Mouse (Mus musculus): Measurements from ENCODE around the gene Tmem252. TPM values are rescaled to one million over a fixed set of nuclear protein-coding genes. Genes with fewer than 3 reads are reported as not detected.
"Not testable (repeated sequence)": the region's sequence is repeated elsewhere in the genome, so short reads cannot be mapped to it uniquely, and the experiment has no call there.

Tmem252 gene
- total RNA-seq, 2 experiments from 2014 or later: 0.08 TPM

DNA sequence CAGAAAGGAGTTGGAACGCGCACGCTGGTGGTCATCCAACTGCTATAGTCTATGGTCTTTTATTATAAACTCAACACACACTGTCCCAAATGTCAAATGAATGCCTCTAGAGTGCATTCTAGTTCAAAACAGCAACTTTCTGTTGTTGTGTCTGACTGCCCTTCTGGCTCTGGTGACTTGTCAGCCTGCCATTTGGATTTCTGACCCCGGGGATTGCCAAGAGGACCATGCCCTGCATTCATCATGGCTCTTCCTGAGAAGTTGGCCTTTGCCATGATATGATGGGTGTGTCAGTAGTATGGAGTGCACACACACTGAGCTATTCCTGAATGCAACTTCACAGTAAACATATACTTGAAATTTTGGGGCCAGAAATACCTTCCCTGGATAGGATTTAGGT lies 15.7 kb downstream of the Tmem252 start:
- no peak overlapping the region for H3K4me3 ChIP-seq
- no peak overlapping the region for H3K27ac ChIP-seq
- no peak for TF ChIP-seq CTCF (IDR thresholded peaks at IDR 0.05)
- no peak for DNase-seq
- intact Hi-C loops (cut with DNase I): no loop called here

DNA sequence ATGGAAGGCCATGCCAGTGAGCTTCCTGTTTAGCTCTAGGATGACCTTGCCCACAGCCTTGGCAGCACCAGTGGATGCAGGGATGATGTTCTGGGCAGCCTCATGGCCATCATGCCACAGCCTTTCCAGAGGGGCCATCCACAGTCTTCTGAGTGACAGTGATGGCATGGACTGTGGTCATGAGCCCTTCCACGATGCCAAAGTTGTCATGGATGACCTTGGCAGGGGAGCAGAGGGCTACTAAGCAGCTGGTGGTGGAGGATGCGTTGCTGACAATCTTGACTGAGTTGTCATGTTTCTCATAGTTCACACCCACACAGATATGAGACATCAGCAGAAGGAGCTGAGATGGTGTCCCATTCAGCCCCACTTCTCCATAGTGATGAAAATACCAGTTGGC lies 18.9 kb downstream of the Tmem252 start:
- Histone ChIP-seq H3K27ac (no peak overlapping the region), H3K4me3 (no peak overlapping the region)
- intact Hi-C loops (cut with DNase I): no loop called here
- no peak for DNase-seq
- no peak for TF ChIP-seq CTCF (IDR thresholded peaks at IDR 0.05)

DNA sequence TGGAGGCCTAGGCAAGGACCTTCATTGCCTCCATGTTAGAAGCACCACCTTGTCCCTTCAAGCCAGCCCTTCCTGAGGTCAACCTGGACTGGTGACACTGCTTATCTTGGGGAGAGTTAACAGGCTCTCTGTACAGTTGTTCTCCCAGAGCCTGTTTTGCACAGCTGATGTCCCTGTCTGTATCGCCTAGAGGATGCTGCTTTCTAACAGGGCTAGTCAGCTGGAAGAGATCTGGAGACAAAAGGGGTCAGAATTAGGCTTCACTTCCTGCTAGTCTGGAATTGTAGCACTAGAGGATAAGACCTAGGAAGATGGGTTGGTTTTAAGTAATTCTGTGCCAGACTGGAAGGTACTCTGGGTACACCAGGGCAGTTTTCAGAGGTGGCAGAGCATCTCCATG lies 24.1 kb downstream of the Tmem252 start:
- Histone ChIP-seq H3K27ac (peak overlapping the region; percentile 63), H3K4me3 (no peak overlapping the region)
- DNase-seq: no peak
- intact Hi-C loops (cut with DNase I): no loop called here
- TF ChIP-seq CTCF (IDR thresholded peaks at IDR 0.05): no peak

DNA sequence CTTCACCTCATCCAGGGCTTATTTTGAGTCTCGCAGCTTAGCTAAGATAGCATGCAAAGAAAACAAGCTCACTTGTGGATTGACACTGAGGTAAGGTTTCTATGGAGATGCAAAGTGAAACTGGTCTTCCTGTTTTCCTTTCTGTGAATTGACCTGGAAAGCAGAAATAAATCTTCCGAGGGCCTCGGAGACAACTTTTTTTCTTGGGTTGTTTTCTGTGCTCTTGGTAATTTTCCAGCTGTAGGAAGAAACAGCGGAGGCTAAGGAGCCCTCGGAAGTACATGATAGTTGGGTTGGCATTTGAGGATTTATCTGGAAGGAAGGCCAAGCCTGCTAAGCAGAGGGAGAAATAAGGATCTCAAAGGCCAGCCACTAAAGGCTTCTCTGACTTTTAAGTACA lies 24.8 kb downstream of the Tmem252 start:
- Histone ChIP-seq H3K27ac (peak overlapping the region; percentile 63), H3K4me3 (peak overlapping the region; percentile 49)
- DNase-seq: no peak
- intact Hi-C loops (cut with DNase I): no loop called here
- TF ChIP-seq CTCF (IDR thresholded peaks at IDR 0.05): no peak

DNA sequence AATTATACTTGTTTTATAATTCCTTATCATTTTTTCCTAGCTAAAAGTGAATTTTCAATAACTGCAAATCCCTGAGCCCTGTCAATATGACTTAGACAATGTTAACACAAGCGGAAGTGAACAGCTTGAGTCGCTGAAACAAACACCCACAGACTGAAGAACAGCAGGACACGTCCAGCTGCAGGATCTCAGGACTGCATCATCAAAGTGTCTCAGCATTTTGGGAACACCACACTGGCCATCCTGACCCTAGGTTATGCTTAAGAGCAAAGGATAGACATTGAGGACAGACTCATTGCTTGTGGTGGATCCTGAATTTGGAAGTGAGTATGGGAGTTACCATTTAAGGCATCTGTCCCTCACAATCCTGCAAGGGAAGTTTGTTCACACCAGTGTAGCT lies 25.4 kb downstream of the Tmem252 start:
- Histone ChIP-seq H3K4me3 (peak overlapping the region; percentile 49; the same call in 1 of the 2 replicates), H3K27ac (peak overlapping the region; percentile 63)
- no peak for TF ChIP-seq CTCF (IDR thresholded peaks at IDR 0.05)
- no peak for DNase-seq
- intact Hi-C loops (cut with DNase I): no loop called here

DNA sequence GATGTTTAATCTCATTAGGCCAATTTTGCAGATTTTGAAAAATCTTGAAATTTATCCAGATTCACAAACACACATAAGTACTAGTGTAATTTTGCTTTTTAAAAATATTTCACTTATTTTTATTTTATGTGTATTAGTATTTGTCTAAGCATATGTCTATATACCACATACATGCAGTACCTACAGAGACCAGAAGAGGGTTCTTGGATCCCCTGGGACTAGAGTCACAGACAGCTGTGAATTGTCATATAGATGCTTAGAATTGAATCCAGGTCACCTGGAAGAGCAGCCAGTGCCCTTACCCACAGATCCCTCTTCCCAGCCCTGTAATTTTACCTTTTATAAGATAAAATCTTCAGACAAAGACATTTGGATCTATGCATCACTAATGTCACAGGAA lies 26.1 kb downstream of the Tmem252 start:
- intact Hi-C loops (cut with DNase I): no loop called here
- TF ChIP-seq CTCF (IDR thresholded peaks at IDR 0.05): peak; percentile 40
- H3K27ac ChIP-seq: no peak overlapping the region
- DNase-seq: no peak
- H3K4me3 ChIP-seq: no peak overlapping the region

DNA sequence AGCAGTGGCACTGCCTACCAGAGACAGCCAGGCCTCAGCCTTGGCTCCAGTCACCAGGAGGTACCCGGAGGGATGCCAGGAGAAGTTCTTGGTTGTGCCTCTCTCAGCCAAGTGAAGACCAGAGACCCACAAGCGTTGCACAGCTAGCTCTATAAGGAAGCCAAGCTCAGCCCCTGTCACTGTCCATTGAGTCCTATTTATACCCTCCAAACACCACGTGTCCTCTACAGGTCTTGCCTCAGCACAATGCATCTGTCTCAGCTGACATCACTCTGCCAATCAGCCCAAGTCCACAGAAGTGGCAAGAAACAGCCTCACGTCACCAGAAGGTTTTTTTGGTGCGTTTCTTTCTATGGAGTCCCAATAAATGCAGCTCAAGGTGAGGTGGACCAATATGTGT lies 26.9 kb downstream of the Tmem252 start:
- Histone ChIP-seq H3K27ac (no peak overlapping the region), H3K4me3 (no peak overlapping the region)
- DNase-seq: no peak
- TF ChIP-seq CTCF (IDR thresholded peaks at IDR 0.05): no peak
- intact Hi-C loops (cut with DNase I): no loop called here

DNA sequence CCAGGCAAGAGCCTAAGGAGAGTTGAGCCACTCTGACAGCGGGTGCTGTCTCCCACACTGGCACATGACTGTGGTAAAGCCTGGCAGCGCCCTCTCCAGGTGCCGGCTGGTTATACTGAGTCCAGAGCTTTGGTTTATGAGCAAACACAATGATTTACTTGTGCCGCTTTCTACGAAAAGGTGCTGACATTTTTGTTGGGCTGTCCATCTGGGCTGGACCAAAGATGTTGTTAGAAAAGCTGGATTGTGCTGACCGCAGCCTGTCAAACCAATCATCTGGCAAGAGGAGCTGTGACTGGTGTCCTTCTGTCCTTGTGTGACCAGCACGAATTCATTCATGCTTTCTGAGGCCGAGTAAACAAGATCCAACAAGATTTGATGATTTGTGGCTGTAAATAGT lies 27.9 kb downstream of the Tmem252 start:
- intact Hi-C loops (cut with DNase I): no loop called here
- no peak overlapping the region for H3K27ac ChIP-seq
- TF ChIP-seq CTCF (IDR thresholded peaks at IDR 0.05): no peak
- DNase-seq: no peak
- no peak overlapping the region for H3K4me3 ChIP-seq

DNA sequence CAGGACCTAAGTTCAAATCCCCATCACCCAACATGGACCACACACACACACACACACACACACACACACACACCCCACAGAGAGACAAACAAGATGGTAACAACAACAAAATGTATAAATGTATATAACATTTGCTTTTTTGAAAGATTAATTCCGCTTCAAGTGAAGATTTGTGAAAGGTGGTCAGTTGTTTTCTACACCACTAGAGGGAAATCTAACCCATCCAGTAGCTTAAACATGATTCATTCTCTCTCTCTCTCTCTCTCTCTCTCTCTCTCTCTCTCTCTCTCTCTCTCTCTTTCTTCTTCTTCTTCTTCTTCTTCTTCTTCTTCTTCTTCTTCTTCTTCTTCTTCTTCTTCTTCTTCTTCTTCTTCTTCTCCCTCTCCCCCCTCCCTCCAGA lies 29.4 kb downstream of the Tmem252 start:
- peak; percentile 35 for TF ChIP-seq CTCF (IDR thresholded peaks at IDR 0.05)
- H3K4me3 ChIP-seq; H3K27ac ChIP-seq; DNase-seq; intact Hi-C loops (cut with DNase I): not testable (repeated sequence)

DNA sequence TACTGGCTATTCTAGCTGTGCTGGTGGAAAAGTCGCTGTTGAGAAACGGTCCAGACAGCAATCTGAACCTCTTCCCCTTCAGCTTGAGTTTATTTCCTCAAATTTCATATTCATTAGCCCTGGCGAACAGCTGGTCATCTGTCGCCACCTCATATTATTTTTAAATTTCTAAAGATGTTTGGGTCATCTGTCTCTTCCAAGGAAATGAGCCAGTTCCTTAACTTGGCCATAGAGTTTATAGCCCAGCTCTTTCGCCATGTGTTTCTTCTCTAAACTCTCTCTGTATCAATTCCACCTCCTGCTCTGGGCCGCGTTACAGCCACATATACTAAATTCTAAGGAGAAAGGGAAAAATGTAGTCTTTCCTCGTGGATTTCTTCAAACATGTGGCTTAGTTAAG lies 29.9 kb downstream of the Tmem252 start:
- no peak for TF ChIP-seq CTCF (IDR thresholded peaks at IDR 0.05)
- H3K4me3 ChIP-seq: no peak overlapping the region
- no peak for DNase-seq
- no peak overlapping the region for H3K27ac ChIP-seq
- intact Hi-C loops (cut with DNase I): loop anchor here (2.0 kb wide), 1 partner anchor 167 kb away; no protein-coding TSS in a partner anchor

DNA sequence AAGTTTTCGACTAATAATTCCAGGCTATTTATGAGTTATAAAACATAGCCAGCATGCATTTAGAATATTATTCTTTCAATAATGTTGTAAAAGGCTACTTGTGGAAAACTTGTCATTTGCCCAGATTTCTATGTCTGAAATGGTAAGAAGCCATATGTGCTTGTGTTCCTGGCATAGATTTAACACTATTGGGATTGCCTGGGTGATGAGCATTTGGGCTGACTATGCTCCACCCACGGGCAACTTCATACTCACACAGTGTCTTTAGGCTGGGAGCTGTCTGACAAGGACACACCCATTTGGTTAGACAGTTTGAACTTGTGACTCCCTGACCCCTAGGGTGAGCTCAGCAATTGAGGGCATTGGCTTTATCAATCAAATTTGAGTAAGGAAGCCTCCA lies 30.5 kb downstream of the Tmem252 start:
- intact Hi-C loops (cut with DNase I): loop anchor here (2.0 kb wide), 1 partner anchor 166 kb away; no protein-coding TSS in a partner anchor
- Histone ChIP-seq H3K4me3 (no peak overlapping the region), H3K27ac (no peak overlapping the region)
- no peak for DNase-seq
- TF ChIP-seq CTCF (IDR thresholded peaks at IDR 0.05): no peak

DNA sequence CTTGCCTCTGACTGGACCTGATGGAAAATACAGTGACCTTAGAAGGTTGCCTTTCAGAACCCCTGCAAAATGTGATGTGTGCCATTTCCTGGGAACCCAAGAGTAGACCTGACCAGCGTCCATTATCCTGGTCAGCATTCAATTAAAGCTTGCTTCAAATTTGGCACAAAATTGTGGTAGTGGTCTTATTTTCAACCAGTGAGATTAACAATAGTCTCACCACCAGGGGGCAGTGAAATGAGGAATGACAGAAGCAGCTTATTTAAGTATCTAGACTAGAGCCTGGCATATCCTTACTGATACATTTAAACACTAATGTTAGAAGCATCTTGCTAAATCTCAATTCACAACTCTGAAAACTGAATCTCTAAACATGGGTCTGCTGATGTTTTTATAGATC lies 31.6 kb downstream of the Tmem252 start:
- no peak for DNase-seq
- Histone ChIP-seq H3K4me3 (no peak overlapping the region), H3K27ac (no peak overlapping the region)
- intact Hi-C loops (cut with DNase I): loop anchor here (2.0 kb wide), 1 partner anchor 165 kb away; no protein-coding TSS in a partner anchor
- TF ChIP-seq CTCF (IDR thresholded peaks at IDR 0.05): peak; percentile 61

DNA sequence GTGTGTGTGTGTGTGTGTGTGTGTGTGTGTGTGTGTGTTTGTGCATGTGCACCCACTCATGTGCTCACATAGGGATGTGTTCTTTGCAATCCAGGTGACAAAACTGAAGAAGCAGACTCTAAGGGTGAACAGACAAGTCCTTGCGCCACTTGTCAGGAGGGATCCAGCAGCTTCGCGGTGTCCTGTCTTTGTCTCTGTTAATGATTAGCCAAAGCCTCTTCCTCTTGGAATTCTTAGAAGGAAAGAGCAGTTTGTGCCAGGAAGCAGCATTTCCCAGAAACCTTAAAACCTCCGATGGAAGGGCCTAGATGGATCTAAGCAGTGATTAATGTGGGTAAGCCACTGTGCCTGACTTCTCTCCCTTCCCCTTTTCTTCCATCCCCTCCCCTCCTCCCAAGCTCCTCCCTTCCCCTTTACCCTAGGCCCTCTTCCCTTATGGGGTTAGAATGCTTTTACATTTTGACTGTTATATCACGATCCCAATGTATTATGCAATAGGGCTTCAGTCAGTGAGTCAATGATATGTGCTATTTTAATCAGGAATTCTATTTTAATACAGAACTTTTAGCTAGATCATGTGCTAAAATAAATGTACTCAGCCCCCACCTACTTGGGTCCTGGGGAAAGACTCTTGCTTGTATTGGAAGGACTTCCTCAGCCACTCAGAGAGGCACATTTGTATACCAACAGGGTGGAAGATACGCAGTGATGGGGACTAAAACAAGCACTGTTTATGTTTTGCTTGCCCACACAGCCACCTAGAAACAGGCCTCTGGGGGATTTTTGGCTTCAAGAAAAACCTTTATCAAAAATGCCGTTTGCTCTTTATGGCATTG lies 33.5 kb downstream of the Tmem252 start:
- Histone ChIP-seq H3K27ac (peak overlapping the region; percentile 57), H3K4me3 (no peak overlapping the region)
- intact Hi-C loops (cut with DNase I): no loop called here
- DNase-seq: no peak
- TF ChIP-seq CTCF (IDR thresholded peaks at IDR 0.05): no peak

DNA sequence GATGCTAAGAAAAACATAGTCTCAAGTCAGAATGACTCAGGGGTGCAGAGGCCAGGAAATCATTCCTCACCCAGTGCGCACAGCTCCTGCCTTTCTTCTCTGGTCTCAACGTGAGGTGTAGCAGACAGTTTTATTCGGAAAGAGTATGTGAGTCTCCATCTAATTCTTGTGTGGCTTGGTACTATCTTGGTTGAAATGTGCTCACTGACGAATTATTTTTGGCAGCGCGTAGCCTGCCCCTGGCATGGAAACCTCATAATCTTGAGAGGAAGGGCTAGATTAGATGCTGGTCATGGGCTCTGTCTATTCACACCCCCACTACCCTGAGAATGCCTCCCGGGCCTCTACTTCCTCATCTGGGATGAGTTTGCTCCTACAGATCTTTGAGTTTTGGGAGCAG lies 34.2 kb downstream of the Tmem252 start:
- no peak for DNase-seq
- Histone ChIP-seq H3K27ac (peak overlapping the region; percentile 57), H3K4me3 (no peak overlapping the region)
- intact Hi-C loops (cut with DNase I): no loop called here
- TF ChIP-seq CTCF (IDR thresholded peaks at IDR 0.05): no peak

All from gastrocnemius, adult 2 months (tissue).